Comparison of ENCODE assay signal across 8 mouse cellular contexts in the genomic region with DNA sequence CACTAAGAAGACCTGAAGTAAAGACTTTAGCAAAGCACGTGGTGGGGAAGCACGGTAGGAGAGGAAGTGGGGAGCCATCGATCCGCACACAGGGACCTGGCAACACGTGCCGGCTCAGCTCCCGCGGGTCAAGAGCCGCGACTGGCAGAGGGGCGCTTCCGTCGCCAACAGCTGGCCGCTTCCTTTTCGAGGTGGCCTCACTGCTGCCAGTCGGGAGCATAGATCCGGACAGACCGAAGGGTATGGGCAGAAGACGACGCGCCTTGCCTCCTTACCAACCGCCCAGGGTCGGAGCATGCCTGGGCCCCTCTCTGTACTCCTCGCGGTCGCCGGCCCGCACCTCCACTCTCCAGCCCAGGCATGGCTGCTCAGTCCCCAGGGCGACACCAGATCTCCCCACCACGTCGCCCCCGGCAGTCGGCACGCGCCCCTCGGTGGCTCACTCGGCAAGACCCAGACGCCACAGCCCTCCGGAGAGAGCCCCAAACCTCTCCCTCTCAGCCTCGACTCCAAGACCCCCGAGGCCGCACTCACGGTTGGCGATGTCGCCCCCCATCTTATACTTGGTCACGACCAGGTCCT. TPM values are rescaled to one million over a fixed set of nuclear protein-coding genes. Genes with fewer than 3 reads are reported as not detected.
A peak's percentile ranks its signal among the peaks of the same experiment; 100 is the strongest.
DNase-seq lines count a peak whose midpoint lies in the region; ATAC-seq and TF ChIP-seq lines count a peak whose summit lies in the region.

No protein-coding gene starts in this region.

- H3K9ac ChIP-seq in forebrain, embryonic 14.5 days (ENCODE audit: low read length) = peak overlapping the region; percentile 90
- peak overlapping the region; percentile 98 for H3K9ac ChIP-seq in intestine, embryonic 16.5 days (ENCODE audit: low read depth, low read length)

- no peaks in the 10 kb centered on the region for H3K27me3 ChIP-seq in kidney, adult 2 months (replicated peaks; ENCODE audit: control insufficient read depth, insufficient read depth, low read length)
- no peaks in the 10 kb centered on the region for H3K27me3 ChIP-seq in Patski
- H3K27me3 ChIP-seq in forebrain, embryonic 14.5 days (replicated peaks; ENCODE audit: control insufficient read depth, insufficient read depth, low read length) = no peaks in the 10 kb centered on the region
- H3K27me3 ChIP-seq in intestine, embryonic 16.5 days (replicated peaks; ENCODE audit: control insufficient read depth, insufficient read depth, low read length) = no peaks in the 10 kb centered on the region

- in situ Hi-C loops in Patski (cut with MboI; ENCODE audit: low pct_unique_long_range_greater_than_20kb) = no loop called here

- ATAC-seq in Patski = peak; percentile 40
- peak; percentile 45 for ATAC-seq in forebrain, embryonic 14.5 days
- ATAC-seq in intestine, embryonic 16.5 days = peak; percentile 36

- peak overlapping the region; percentile 53 for H3K27ac ChIP-seq in kidney, adult 2 months (ENCODE audit: insufficient read depth, low read depth, low read length)
- peak overlapping the region; percentile 91 for H3K27ac ChIP-seq in forebrain, embryonic 14.5 days (ENCODE audit: low read depth, low read length)
- peak overlapping the region; percentile 91 for H3K27ac ChIP-seq in intestine, embryonic 16.5 days (ENCODE audit: low read length)

- peak overlapping the region; percentile 96 for H3K4me2 ChIP-seq in forebrain, embryonic 14.5 days (ENCODE audit: low read length)
- H3K4me2 ChIP-seq in intestine, embryonic 16.5 days (ENCODE audit: low read depth, low read length) = peak overlapping the region; percentile 67

- peaks cover 2% of the 10 kb centered on the region; the same call in 1 of the 2 replicates for H3K4me1 ChIP-seq in kidney, adult 2 months (ENCODE audit: control insufficient read depth, insufficient read depth, low read length)
- peaks cover 11% of the 10 kb centered on the region; the same call in 1 of the 2 replicates for H3K4me1 ChIP-seq in forebrain, embryonic 14.5 days (ENCODE audit: control insufficient read depth, insufficient read depth, low read length)
- H3K4me1 ChIP-seq in intestine, embryonic 16.5 days (ENCODE audit: control insufficient read depth, insufficient read depth, low read length) = peaks cover 3% of the 10 kb centered on the region; the same call in 1 of the 2 replicates

- no peaks in the 10 kb centered on the region for H3K9me3 ChIP-seq in forebrain, embryonic 14.5 days (replicated peaks; ENCODE audit: control insufficient read depth, low read length)
- no peaks in the 10 kb centered on the region for H3K9me3 ChIP-seq in intestine, embryonic 16.5 days (ENCODE audit: control insufficient read depth, low read length)

- DNase-seq in kidney, adult 2 months = no peak
- DNase-seq in kidney, adult 9 months = no peak
- DNase-seq in Patski (ENCODE audit: low read depth, low spot score) = no peak
- DNase-seq in forebrain, embryonic 14.5 days (ENCODE audit: low spot score) = peak; percentile 24
- DNase-seq in lung, postnatal 4 days = peak; percentile 58 to 59
- DNase-seq in spleen, postnatal 4 days (ENCODE audit: low spot score in 2 of 2) = peak; percentile 53 to 85
- no peak for DNase-seq in cerebellum, adult 11-12 months

- WGBS in kidney, adult 2 months = under 1% methylated on average over 46 of the region's 46 CpGs
- under 1% methylated on average over 46 of the region's 46 CpGs for WGBS in forebrain, embryonic 14.5 days
- 0% methylated on average over 45 of the region's 46 CpGs for WGBS in intestine, embryonic 16.5 days

- no peak for TF ChIP-seq CTCF in kidney, adult 2 months (conservative IDR thresholded peaks at IDR 0.05; ENCODE audit: insufficient read depth, insufficient read length, low read depth, low read length)
- TF ChIP-seq CTCF in Patski (IDR thresholded peaks at IDR 0.05) = no peak

- CTCF ChIA-PET in Patski (lab: Charles Lee) = interaction anchor here (0.9 to 2.4 kb wide), 3 partner anchors 14 to 48 kb away, joined by 3 to 11 read pairs (median 3); no protein-coding TSS in a partner anchor

- TF ChIP-seq POLR2A in kidney, adult 2 months (IDR thresholded peaks at IDR 0.05; ENCODE audit: low read depth, low read length) = no peak

- peaks cover 3% of the 10 kb centered on the region; the same call in 1 of the 2 replicates for H3K36me3 ChIP-seq in kidney, adult 2 months (ENCODE audit: control insufficient read depth, insufficient read depth, low read length)
- H3K36me3 ChIP-seq in forebrain, embryonic 14.5 days (ENCODE audit: control insufficient read depth, insufficient read depth, low read length) = peaks cover 34% of the 10 kb centered on the region
- H3K36me3 ChIP-seq in intestine, embryonic 16.5 days (ENCODE audit: control insufficient read depth, insufficient read depth, low read length) = peaks cover 6% of the 10 kb centered on the region; the same call in 1 of the 2 replicates

- POLR2A ChIA-PET in Patski (lab: Charles Lee) = interaction anchor here (0.8 to 1.4 kb wide), 2 partner anchors 17 to 47 kb away, joined by 3 read pairs; no protein-coding TSS in a partner anchor

- H3K4me3 ChIP-seq in kidney, adult 2 months (ENCODE audit: insufficient read depth, low read depth, low read length) = peak overlapping the region; percentile 78
- peak overlapping the region; percentile 94 for H3K4me3 ChIP-seq in forebrain, embryonic 14.5 days (ENCODE audit: low read depth, low read length)
- peak overlapping the region; percentile 96 for H3K4me3 ChIP-seq in intestine, embryonic 16.5 days (ENCODE audit: low read length)

RNA-seq across cellular contexts. Expression of a gene that starts 0.5 kb away (rescaled TPM):
- 18.5 and 25.1 TPM in 2 replicates for polyA plus RNA-seq in kidney, adult 2 months (2012; rRNA removed)
- 117 TPM for polyA plus RNA-seq in Patski (2021)
- 177 and 187 TPM in 2 replicates for polyA plus RNA-seq in forebrain, embryonic 14.5 days (2014; fragmentation: Nextera tagmentation; extraction: Ambion mirVana)
- polyA plus RNA-seq in intestine, embryonic 16.5 days (2015; fragmentation: Nextera tagmentation; extraction: Ambion mirVana) = 171 and 196 TPM in 2 replicates

RNA-seq across cellular contexts. Expression of a gene that starts 16.2 kb away (rescaled TPM):
- 1,799 and 2,275 TPM in 2 replicates for polyA plus RNA-seq in kidney, adult 2 months (2012; rRNA removed)
- 1,532 TPM for polyA plus RNA-seq in Patski (2021)
- 2,276 and 3,259 TPM in 2 replicates for polyA plus RNA-seq in forebrain, embryonic 14.5 days (2014; fragmentation: Nextera tagmentation; extraction: Ambion mirVana)
- 3,191 and 3,364 TPM in 2 replicates for polyA plus RNA-seq in intestine, embryonic 16.5 days (2015; fragmentation: Nextera tagmentation; extraction: Ambion mirVana)

RNA-seq across cellular contexts. Expression of a gene that starts 17.7 kb away (rescaled TPM):
- polyA plus RNA-seq in kidney, adult 2 months (2012; rRNA removed) = 10.0 and 11.3 TPM in 2 replicates
- 16.8 TPM for polyA plus RNA-seq in Patski (2021)
- polyA plus RNA-seq in forebrain, embryonic 14.5 days (2014; fragmentation: Nextera tagmentation; extraction: Ambion mirVana) = 16.2 and 18.2 TPM in 2 replicates
- 13.3 and 13.6 TPM in 2 replicates for polyA plus RNA-seq in intestine, embryonic 16.5 days (2015; fragmentation: Nextera tagmentation; extraction: Ambion mirVana)

RNA-seq across cellular contexts. Expression of a gene that starts 24.2 kb away (rescaled TPM):
- polyA plus RNA-seq in kidney, adult 2 months (2012; rRNA removed) = 26.9 and 30.2 TPM in 2 replicates
- 1.2 TPM for polyA plus RNA-seq in Patski (2021)
- polyA plus RNA-seq in forebrain, embryonic 14.5 days (2014; fragmentation: Nextera tagmentation; extraction: Ambion mirVana) = 0.17 and 0.40 TPM in 2 replicates
- polyA plus RNA-seq in intestine, embryonic 16.5 days (2015; fragmentation: Nextera tagmentation; extraction: Ambion mirVana) = 29.6 and 34.9 TPM in 2 replicates

RNA-seq across cellular contexts. Expression of a gene that starts 39.6 kb away (rescaled TPM):
- 24.5 and 25.5 TPM in 2 replicates for polyA plus RNA-seq in kidney, adult 2 months (2012; rRNA removed)
- 75.8 TPM for polyA plus RNA-seq in Patski (2021)
- polyA plus RNA-seq in forebrain, embryonic 14.5 days (2014; fragmentation: Nextera tagmentation; extraction: Ambion mirVana) = 4.7 and 6.3 TPM in 2 replicates
- 24.4 and 25.7 TPM in 2 replicates for polyA plus RNA-seq in intestine, embryonic 16.5 days (2015; fragmentation: Nextera tagmentation; extraction: Ambion mirVana)

Comparison
In these comparisons a context has a peak if more than half of its experiments do, and no peak if none do; other contexts are left out.
1. DNase-seq: peak in forebrain, embryonic 14.5 days (single experiment), lung, postnatal 4 days (2 of 2) and spleen, postnatal 4 days (2 of 2); none in kidney, adult 2 months (single experiment), kidney, adult 9 months (single experiment), Patski (single experiment) and cerebellum, adult 11-12 months (single experiment).
2. Peak in every context shown above with its lines, with median percentiles within 50 percentile points of each other: H3K27ac ChIP-seq, H3K4me3 ChIP-seq and ATAC-seq.